Mouse (Mus musculus): ENCODE measurements at regions not wholly inside any gene's neighbourhood (a gene's known extent, or its start where the extent isn't known, plus 50 kb on each side); places are given as distances from the start of the nearest gene placed in this dataset.
A peak's percentile ranks its signal among the peaks of the same experiment; 100 is the strongest.
"Not testable (repeated sequence)": the region's sequence is repeated elsewhere in the genome, so short reads cannot be mapped to it uniquely, and the experiment has no call there.

DNA sequence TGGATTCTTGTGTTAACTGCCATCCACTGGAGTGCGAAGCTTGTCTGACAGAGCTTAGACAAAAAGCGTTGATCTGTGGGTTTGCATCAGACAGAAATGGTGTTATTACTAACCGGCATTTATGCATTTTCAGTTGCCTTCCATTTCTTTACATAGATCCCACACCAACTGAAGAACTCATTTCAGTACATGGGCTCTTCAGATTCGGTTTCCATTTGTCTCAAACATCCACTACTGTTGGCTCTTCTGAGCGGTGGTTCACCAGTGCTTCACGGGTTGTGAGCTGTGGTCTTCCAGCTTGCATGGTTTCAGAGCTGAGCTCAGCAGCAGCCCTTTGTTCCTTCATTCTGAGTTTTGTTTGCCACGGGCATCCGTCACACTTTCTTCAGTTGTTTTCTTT is 294.4 kb downstream of the Eipr1 start:
- intact Hi-C loops (cut with DNase I): no loop called here
- no peak for DNase-seq (ENCODE audit: low spot score in 2 of 2)

DNA sequence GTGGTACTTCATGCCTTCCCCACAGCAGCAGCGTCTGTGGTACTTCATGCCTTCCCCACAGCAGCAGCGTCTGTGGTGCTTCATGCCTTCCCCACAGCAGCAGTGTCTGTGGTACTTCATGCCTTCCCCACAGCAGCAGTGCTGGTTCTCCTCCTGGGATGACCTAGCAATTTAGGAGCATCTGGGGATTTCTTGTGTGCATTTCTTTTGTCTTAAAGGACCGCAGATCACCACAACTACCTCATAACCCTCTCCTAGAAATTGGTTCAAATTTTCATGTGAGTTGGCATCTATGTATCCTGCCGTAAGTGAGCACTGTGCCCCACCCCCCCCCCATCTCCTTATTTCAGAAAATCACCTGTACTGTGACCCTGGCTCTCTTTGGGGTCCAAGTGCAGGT is 297.0 kb downstream of the Eipr1 start:
- intact Hi-C loops (cut with DNase I); DNase-seq (ENCODE audit: low spot score in 2 of 2): not testable (repeated sequence)

DNA sequence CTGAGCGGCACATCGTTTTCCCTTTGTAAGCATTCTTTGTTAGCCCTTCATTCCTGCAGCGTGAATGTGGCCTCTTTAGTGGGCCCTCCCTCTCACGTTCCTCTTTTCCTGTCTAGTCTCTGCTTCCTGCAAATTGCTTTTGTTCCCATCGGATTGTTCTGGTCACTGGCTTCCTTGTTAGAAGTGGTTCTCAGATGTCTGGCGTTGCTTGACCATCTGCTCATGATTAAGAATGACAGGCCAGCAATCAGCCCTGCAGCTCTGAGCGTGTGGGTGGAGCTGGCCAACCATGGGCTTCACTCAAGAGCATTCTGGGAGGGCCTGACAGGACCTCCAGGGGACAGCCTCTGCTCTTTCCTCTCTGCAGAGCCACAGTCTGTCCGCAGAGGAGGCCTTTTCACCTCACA is 297.5 kb downstream of the Eipr1 start:
- peak in 1 of 2 experiments; percentile 22 for DNase-seq (ENCODE audit: low spot score in 2 of 2)
- intact Hi-C loops (cut with DNase I): no loop called here

GRCm38 (mm10) chr12:29049801-29050200 is 298.2 kb downstream of the Eipr1 start:
- no peak for DNase-seq (ENCODE audit: low spot score in 2 of 2)
- intact Hi-C loops (cut with DNase I): no loop called here

- DNase-seq (ENCODE audit: low spot score in 2 of 2): no peak
- intact Hi-C loops (cut with DNase I): no loop called here
Observed at GRCm38 (mm10) chr12:29050516-29051251, 299.1 kb downstream of the Eipr1 start.

DNA sequence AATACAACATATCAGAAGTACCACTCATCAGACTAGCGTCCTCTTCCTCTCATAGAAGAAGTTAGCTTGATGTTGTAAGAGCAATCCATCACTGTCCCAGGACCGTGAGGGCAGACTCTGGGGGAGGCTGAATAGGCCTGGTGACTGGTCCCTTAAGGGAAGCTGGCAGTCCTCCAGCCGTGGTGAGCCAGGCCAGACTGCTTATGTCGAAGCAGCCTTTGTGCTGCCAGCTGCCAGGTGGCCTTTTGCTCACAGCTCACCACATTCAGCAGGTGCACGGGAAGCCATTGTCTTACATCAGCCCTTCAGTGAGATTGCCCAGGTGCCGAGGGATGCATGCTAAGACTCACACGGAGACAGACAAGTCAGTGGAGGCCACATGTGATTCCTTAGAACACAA is 302.8 kb downstream of the Eipr1 start:
- no peak for DNase-seq (ENCODE audit: low spot score in 2 of 2)
- intact Hi-C loops (cut with DNase I): no loop called here

DNA sequence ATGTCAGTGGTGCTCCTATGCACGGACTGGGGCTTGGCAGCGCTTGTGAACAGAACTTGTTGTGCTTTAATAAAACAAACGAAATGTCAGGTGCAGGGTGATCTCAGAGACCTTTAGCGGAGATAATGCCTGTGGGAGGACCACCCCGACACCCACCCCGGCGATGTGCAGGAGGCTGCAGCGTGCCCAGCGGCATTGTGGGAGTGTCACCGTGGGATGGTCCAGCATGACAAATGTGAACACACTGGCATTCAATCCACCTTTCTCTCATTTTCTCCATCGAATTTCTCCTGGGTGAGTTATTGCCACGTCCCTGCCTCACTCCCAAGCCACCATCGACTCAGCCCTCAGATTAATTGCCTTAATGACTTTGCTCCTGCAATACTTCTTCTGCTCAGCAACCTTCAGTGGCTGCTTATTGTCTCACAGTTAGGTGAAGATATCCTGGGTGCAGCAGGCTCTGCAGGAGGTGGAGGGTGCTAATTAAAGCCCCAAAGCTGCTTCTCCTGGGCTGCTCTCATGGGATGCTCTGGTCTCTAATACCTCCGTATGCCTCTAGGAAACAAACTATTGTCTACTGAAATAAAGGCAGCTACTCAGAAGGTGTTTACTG is 310.5 kb downstream of the Eipr1 start:
- intact Hi-C loops (cut with DNase I): no loop called here
- no peak for DNase-seq (ENCODE audit: low spot score in 2 of 2)

DNA sequence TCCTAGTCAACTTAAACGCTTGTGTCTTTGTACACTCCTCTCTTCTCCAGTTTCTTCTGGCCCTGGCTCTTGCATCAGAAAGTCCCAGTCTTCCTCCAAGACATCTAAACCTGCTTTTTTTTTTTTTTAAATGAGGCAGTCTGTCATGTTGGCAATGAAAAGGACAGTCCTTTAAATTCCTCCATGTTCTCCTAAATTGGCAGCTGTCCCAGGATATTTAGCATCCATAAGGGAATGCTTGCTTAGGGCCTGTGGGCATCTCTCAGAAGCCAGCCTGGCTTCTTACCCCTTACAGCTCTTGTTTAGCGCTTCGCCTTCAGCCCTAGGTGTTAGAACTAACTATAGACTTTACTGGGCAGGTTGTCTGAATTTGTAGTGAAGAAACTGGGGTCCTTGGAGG is 311.2 kb downstream of the Eipr1 start:
- peak in 1 of 2 experiments; percentile 18 for DNase-seq (ENCODE audit: low spot score in 2 of 2)

GRCm38 (mm10) chr12:29068180-29068579 is 316.6 kb downstream of the Eipr1 start:
- intact Hi-C loops (cut with DNase I): no loop called here
- DNase-seq (ENCODE audit: low spot score in 2 of 2): no peak

More for the DNA sequence above, 311.2 kb downstream of the Eipr1 start:
- intact Hi-C loops (cut with DNase I): no loop called here

DNA sequence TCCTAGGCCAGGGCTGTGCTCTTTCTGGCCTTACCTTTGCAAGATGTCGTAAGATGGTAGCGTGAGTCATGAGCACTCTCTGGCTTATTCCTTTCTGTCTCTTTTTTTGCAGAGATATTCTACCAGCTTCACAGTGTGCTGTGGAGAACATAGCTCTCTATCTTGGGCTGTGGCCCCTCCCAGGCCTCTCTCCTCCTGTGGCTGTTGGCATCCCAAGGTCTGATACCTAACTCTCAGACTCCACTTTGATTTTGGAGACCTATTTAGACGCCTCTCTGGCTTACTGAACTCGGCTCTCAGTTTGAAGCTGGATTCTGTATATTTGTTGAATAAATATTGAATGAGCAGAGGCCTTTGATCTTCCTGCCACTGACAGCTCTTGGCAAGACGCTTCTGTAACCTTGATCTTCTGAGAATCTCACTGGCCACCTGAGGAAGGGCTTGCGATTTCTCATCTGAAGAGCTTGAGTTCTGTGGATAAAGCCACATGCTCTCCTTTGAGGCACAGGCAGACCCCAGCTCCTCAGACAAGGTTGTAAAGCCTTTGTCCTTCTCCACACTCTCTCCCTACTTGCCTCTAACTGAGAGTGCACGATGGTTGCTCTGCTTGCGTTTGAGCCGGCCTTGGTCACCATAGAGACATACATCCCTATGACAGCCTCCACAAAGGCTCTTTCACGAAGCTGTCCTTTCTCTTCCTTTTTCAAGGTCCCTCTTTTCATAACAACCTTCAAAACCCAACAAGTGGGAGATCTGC is 323.7 kb downstream of the Eipr1 start:
- intact Hi-C loops (cut with DNase I): no loop called here
- DNase-seq (ENCODE audit: low spot score in 2 of 2): no peak

GRCm38 (mm10) chr12:29076606-29077005 is 325.0 kb downstream of the Eipr1 start:
- intact Hi-C loops (cut with DNase I): no loop called here
- DNase-seq (ENCODE audit: low spot score in 2 of 2): no peak

- DNase-seq (ENCODE audit: low spot score in 2 of 2): no peak
Observed at GRCm38 (mm10) chr12:29079011-29079410, 327.4 kb downstream of the Eipr1 start.

GRCm38 (mm10) chr12:29083426-29084221 is 332.0 kb downstream of the Eipr1 start:
- intact Hi-C loops (cut with DNase I): loop anchor here (5.0 kb wide), 1 partner anchor 111 kb away; no protein-coding TSS in a partner anchor

More at GRCm38 (mm10) chr12:29079011-29079410, 327.4 kb downstream of the Eipr1 start:
- intact Hi-C loops (cut with DNase I): no loop called here

GRCm38 (mm10) chr12:29087245-29087644 is 335.6 kb downstream of the Eipr1 start:
- intact Hi-C loops (cut with DNase I); DNase-seq (ENCODE audit: low spot score in 2 of 2): not testable (repeated sequence)

More at GRCm38 (mm10) chr12:29083426-29084221, 332.0 kb downstream of the Eipr1 start:
- peak; percentile 69 to 88 for DNase-seq (ENCODE audit: low spot score in 2 of 2)

DNA sequence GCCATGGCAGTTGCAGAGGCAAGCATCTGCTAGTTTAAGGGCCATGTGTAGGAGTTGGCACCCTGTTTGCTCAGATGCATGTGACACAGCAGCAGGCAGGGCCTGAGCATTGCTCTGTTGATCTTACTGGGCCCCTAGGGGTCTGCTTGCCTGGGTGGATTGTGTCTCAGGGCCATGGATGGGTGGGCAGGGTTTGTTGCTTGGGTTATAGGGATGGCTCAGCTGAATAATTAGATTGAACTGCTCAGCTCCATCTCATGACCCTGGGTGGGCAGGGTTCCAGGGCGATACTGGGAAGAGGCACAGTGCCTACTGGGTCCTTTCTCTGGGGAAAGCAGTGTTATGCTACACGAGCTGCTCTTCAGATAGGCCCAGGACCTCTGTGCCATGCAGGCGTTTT is 338.0 kb downstream of the Eipr1 start:
- intact Hi-C loops (cut with DNase I): no loop called here
- no peak for DNase-seq (ENCODE audit: low spot score in 2 of 2)

DNA sequence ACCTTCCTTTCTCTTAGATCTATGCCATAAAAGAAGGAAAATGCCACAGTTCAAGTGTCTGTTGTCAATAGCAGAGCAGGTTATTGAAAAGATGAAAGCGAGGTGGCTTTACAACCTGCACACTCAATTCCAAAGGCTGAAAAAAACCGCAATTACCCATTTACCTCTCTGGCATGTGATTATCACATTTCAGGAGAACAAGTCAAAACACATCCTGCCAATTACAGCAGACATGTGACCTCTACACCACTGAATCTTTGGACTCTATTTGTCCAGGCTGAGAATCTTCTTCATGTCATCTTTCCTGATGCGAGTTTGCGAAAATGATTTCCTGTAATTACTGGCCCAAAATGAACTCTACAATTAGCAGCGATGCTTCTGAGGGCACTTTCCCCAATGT is 338.8 kb downstream of the Eipr1 start:
- intact Hi-C loops (cut with DNase I): no loop called here
- no peak for DNase-seq (ENCODE audit: low spot score in 2 of 2)

- DNase-seq (ENCODE audit: low spot score in 2 of 2): no peak
- intact Hi-C loops (cut with DNase I): no loop called here
Observed at GRCm38 (mm10) chr12:29095406-29096032, 343.9 kb downstream of the Eipr1 start.

- intact Hi-C loops (cut with DNase I): no loop called here
- peak; percentile 47 to 74 for DNase-seq (ENCODE audit: low spot score in 2 of 2)
Observed at GRCm38 (mm10) chr12:29096033-29096913, 344.7 kb downstream of the Eipr1 start.
